Mouse (Mus musculus) MEL (cell line): Measurements from ENCODE around the gene Hcn3. TPM values are rescaled to one million over a fixed set of nuclear protein-coding genes. Genes with fewer than 3 reads are reported as not detected.

ENCODE experiments used
- DNase-seq: peaks from one replicate; pipeline ENCODE4 v3.0.0; 2011; ENCODE audit warnings: low read depth, low spot score
- H3K27ac ChIP-seq: 2 replicates; pipeline ENCODE4 v1.5.1; 2012; ENCODE audit warnings: low read depth, mild to moderate bottlenecking, control low read depth, low read length, moderate library complexity; ENCODE audit not compliant: control insufficient read depth
- H3K27me3 ChIP-seq, 2 experiments: fragments of 150-350 bp in 1 of 2; sonication (generic) in 1 of 2; 2 replicates each; pipeline ENCODE4 v1.6.1; 2012; ENCODE audit warnings: low read length in 2 of 2, mild to moderate bottlenecking in 2 of 2, improper control_type of control experiment in 1 of 2, moderate library complexity in 1 of 2; ENCODE audit not compliant: insufficient read depth in 2 of 2, control insufficient read depth in 1 of 2
- H3K36me3 ChIP-seq, 2 experiments: 2 replicates each; pipeline ENCODE4 v1.6.1; 2012 to 2014; ENCODE audit warnings: low read length in 2 of 2, improper control_type of control experiment in 1 of 2, inconsistent platforms in 1 of 2, mild to moderate bottlenecking in 1 of 2; ENCODE audit not compliant: insufficient read depth in 2 of 2, control insufficient read depth in 1 of 2
- H3K4me1 ChIP-seq, 2 experiments: fragments of 150-350 bp in 1 of 2; sonication (generic) in 1 of 2; 2 replicates each; pipeline ENCODE4 v1.6.1; 2012; ENCODE audit warnings: low read length in 2 of 2, improper control_type of control experiment in 1 of 2, mild to moderate bottlenecking in 1 of 2; ENCODE audit not compliant: insufficient read depth in 2 of 2, control insufficient read depth in 1 of 2
- H3K4me3 ChIP-seq, 2 experiments: fragments of 150-350 bp in 1 of 2; sonication (generic) in 1 of 2; 2 replicates each; pipeline ENCODE4 v1.5.1; 2012; ENCODE audit warnings: low read depth in 2 of 2, low read length in 2 of 2, mild to moderate bottlenecking in 2 of 2, moderate library complexity in 2 of 2, control low read depth in 1 of 2, improper control_type of control experiment in 1 of 2; ENCODE audit not compliant: control insufficient read depth in 1 of 2, insufficient read depth in 1 of 2
- H3K79me2 ChIP-seq: 2 replicates; pipeline ENCODE4 v1.6.1; 2012; ENCODE audit warnings: mild to moderate bottlenecking, low read length, moderate library complexity; ENCODE audit not compliant: control insufficient read depth, poor library complexity, insufficient read depth
- H3K9ac ChIP-seq: 2 replicates; pipeline ENCODE4 v1.6.1; 2012; ENCODE audit warnings: low read depth, mild to moderate bottlenecking, control low read depth, low read length, moderate library complexity; ENCODE audit not compliant: control insufficient read depth, poor library complexity, severe bottlenecking
- H3K9me3 ChIP-seq: fragments of 150-350 bp; sonication (generic); replicated peaks from 2 replicates; pipeline ENCODE4 v1.6.1; 2012; ENCODE audit warnings: mild to moderate bottlenecking, low read length, improper control_type of control experiment, moderate library complexity; ENCODE audit not compliant: insufficient read depth
- BHLHE40 ChIP-seq: IDR thresholded peaks from 2 replicates; pipeline ENCODE4 v1.6.1; 2012; ENCODE audit warnings: low read depth, mild to moderate bottlenecking, inconsistent platforms, low read length, improper control_type of control experiment, borderline replicate concordance
- CHD2 ChIP-seq: IDR thresholded peaks from 2 replicates; pipeline ENCODE4 v1.6.1; 2011; ENCODE audit warnings: low read length, improper control_type of control experiment
- CTCF ChIP-seq, 3 experiments: IDR thresholded peaks in 2 of 3; conservative IDR thresholded peaks in 1 of 3; 2 replicates each; pipeline ENCODE4 v1.5.1; 2011 to 2012; ENCODE audit warnings: low read length in 3 of 3, low read depth in 2 of 3, mild to moderate bottlenecking in 2 of 3, improper control_type of control experiment in 1 of 3, inconsistent platforms in 1 of 3, mixed read lengths in 1 of 3, moderate library complexity in 1 of 3; ENCODE audit not compliant: control insufficient read depth in 1 of 3, insufficient read depth in 1 of 3, poor library complexity in 1 of 3, severe bottlenecking in 1 of 3
- ELF1 ChIP-seq: IDR thresholded peaks from 2 replicates; pipeline ENCODE4 v1.6.1; 2014; ENCODE audit warnings: low read depth, mild to moderate bottlenecking, inconsistent platforms, low read length, improper control_type of control experiment, moderate library complexity
- EP300 ChIP-seq, 2 experiments: IDR thresholded peaks; 2 replicates each; pipeline ENCODE4 v1.6.1; 2011; ENCODE audit warnings: improper control_type of control experiment in 2 of 2, low read length in 2 of 2, low read depth in 1 of 2, mild to moderate bottlenecking in 1 of 2
- KAT2A ChIP-seq: conservative IDR thresholded peaks from 2 replicates; pipeline ENCODE4 v1.6.1; 2012; ENCODE audit warnings: low read depth, low read length, improper control_type of control experiment, inconsistent platforms
- MAFK ChIP-seq: IDR thresholded peaks from 2 replicates; pipeline ENCODE4 v1.6.1; 2011; ENCODE audit warnings: low read depth, mild to moderate bottlenecking, low read length, improper control_type of control experiment, borderline replicate concordance
- MAX ChIP-seq: IDR thresholded peaks from 2 replicates; pipeline ENCODE4 v1.6.1; 2011; ENCODE audit warnings: low read length, improper control_type of control experiment
- MXI1 ChIP-seq: IDR thresholded peaks from 2 replicates; pipeline ENCODE4 v1.6.1; 2011; ENCODE audit warnings: mild to moderate bottlenecking, low read depth, low read length, improper control_type of control experiment
- MYC ChIP-seq: IDR thresholded peaks from 2 replicates; pipeline ENCODE4 v1.6.1; 2011; ENCODE audit warnings: low read depth, mild to moderate bottlenecking, low read length, improper control_type of control experiment, moderate library complexity
- POLR2A ChIP-seq, 2 experiments: IDR thresholded peaks; 2 replicates each; pipeline ENCODE4 v1.6.1; 2011 to 2012; ENCODE audit warnings: low read length in 2 of 2, mild to moderate bottlenecking in 2 of 2, control low read depth in 1 of 2, improper control_type of control experiment in 1 of 2, low read depth in 1 of 2, moderate library complexity in 1 of 2; ENCODE audit not compliant: control insufficient read depth in 1 of 2, insufficient read depth in 1 of 2, poor library complexity in 1 of 2
- POLR2AphosphoS2 ChIP-seq: IDR thresholded peaks from 2 replicates; pipeline ENCODE4 v1.6.1; 2011; ENCODE audit warnings: low read length, improper control_type of control experiment
- RAD21 ChIP-seq: IDR thresholded peaks from 2 replicates; pipeline ENCODE4 v1.6.1; 2011; ENCODE audit warnings: mild to moderate bottlenecking, low read depth, low read length, improper control_type of control experiment
- USF1 ChIP-seq: IDR thresholded peaks from 2 replicates; pipeline ENCODE4 v1.6.1; 2014; ENCODE audit warnings: low read depth, mild to moderate bottlenecking, inconsistent platforms, low read length, improper control_type of control experiment, moderate library complexity
- ZKSCAN1 ChIP-seq: IDR thresholded peaks from 2 replicates; pipeline ENCODE4 v1.6.1; 2012; ENCODE audit warnings: low read depth, mild to moderate bottlenecking, inconsistent platforms, low read length, improper control_type of control experiment, moderate library complexity
- ZMIZ1 ChIP-seq: IDR thresholded peaks from 2 replicates; pipeline ENCODE4 v1.6.1; 2012; ENCODE audit warnings: low read depth, mild to moderate bottlenecking, inconsistent platforms, low read length, improper control_type of control experiment, moderate library complexity
- ZNF384 ChIP-seq: IDR thresholded peaks from 2 replicates; pipeline ENCODE4 v1.6.1; 2012; ENCODE audit warnings: low read depth, mild to moderate bottlenecking, inconsistent platforms, low read length, improper control_type of control experiment
- polyA plus RNA-seq, 2 experiments: library from polyadenylated mRNA; stranded (reverse) in 1 of 2; unstranded in 1 of 2; fragments of >175 nt in 1 of 2; fragments of >200 nt in 1 of 2; gene quantifications; 2 replicates each; pipeline versions ENCODE4 v1.2.1 to v1.2.4; 2012; ENCODE audit warnings: low replicate concordance in 2 of 2, low read depth in 1 of 2; ENCODE audit not compliant: insufficient read length in 2 of 2, insufficient read depth in 1 of 2, missing spikeins in 1 of 2
- total RNA-seq: library from RNA; depleted of rRNA; stranded (reverse); fragments of 300-350 nt; gene quantifications from 2 replicates; pipeline ENCODE4 v1.2.3, GENCODE M21; 2012

Hcn3 gene
- total and polyA plus RNA-seq, 3 experiments, result 4.0 to 7.4 TPM; not detected in 1

- Histone ChIP-seq H3K9ac (no peak overlapping the region), H3K79me2 (no peaks in the 10 kb centered on the region), H3K36me3 (peaks cover 4 to 10% of the 10 kb centered on the region in 2 experiments; a peak in 3 of 4 replicates), H3K4me1 (peaks cover 0 to 8% of the 10 kb centered on the region in 2 experiments; a peak in 2 of 4 replicates), H3K9me3 (no peaks in the 10 kb centered on the region), H3K4me3 (no peak overlapping the region), H3K27me3 (no peaks in the 10 kb centered on the region), H3K27ac (no peak overlapping the region)
- TF ChIP-seq MXI1 (no peak), MAFK (no peak), ZNF384 (no peak), RAD21 (no peak), MAX (no peak), EP300 (IDR thresholded peaks at IDR 0.05; ENCODE audit: low read depth in 1 of 2, low read length in 2 of 2) (no peak), ZMIZ1 (no peak; the same call in 1 of the 2 replicates), MYC (no peak), POLR2A (IDR thresholded peaks at IDR 0.05; ENCODE audit: control insufficient read depth in 1 of 2, insufficient read depth in 1 of 2, low read depth in 1 of 2, low read length in 2 of 2, poor library complexity in 1 of 2) (no peak; a peak in 1 of 4 replicates), BHLHE40 (no peak), CTCF (IDR thresholded peaks at IDR 0.05 in 2 of 3, conservative IDR thresholded peaks at IDR 0.05 in 1 of 3; ENCODE audit: control insufficient read depth in 1 of 3, insufficient read depth in 1 of 3, low read depth in 2 of 3, low read length in 3 of 3, poor library complexity in 1 of 3, severe bottlenecking in 1 of 3) (no peak), POLR2AphosphoS2 (no peak), KAT2A (no peak), ZKSCAN1 (no peak), USF1 (no peak)
- no peak for DNase-seq
Measured at GRCm38 (mm10) chr3:89148567-89148966, 11.4 kb downstream of the Hcn3 start.

DNA sequence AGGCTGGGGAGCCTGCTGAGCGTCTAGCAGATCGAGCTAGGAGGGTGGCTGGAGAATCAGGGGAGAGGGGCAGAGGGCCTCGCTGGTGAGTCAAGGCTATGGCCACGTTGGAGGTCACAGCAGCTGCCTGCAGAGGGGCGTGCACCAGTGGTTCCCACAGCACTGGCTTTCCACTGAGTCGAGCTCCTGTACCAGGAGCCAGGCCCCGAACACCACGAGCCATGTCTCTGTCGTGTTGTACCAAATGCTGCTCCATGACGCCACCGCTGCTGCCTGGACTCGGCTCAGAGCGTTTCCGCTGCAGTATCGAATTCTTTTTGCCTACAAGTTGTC, 12.1 kb downstream of the Hcn3 start:
- TF ChIP-seq CTCF (IDR thresholded peaks at IDR 0.05 in 2 of 3, conservative IDR thresholded peaks at IDR 0.05 in 1 of 3; ENCODE audit: control insufficient read depth in 1 of 3, insufficient read depth in 1 of 3, low read depth in 2 of 3, low read length in 3 of 3, poor library complexity in 1 of 3, severe bottlenecking in 1 of 3), result no peak
- no peak for TF ChIP-seq CHD2
- TF ChIP-seq ELF1, result no peak
- TF ChIP-seq ZMIZ1, result 0 out of 2 replicates have a peak, but pooled peaks have one; percentile 0
- TF ChIP-seq MAX, result no peak
- DNase-seq, result no peak
- no peaks in the 10 kb centered on the region for H3K27me3 ChIP-seq
- no peaks in the 10 kb centered on the region for H3K9me3 ChIP-seq
- peaks cover 0 to 8% of the 10 kb centered on the region in 2 experiments; a peak in 2 of 4 replicates for H3K4me1 ChIP-seq
- peaks cover 4 to 10% of the 10 kb centered on the region in 2 experiments; a peak in 3 of 4 replicates for H3K36me3 ChIP-seq
- H3K27ac ChIP-seq, result no peak overlapping the region
- H3K79me2 ChIP-seq, result no peaks in the 10 kb centered on the region
- no peak overlapping the region for H3K9ac ChIP-seq
- H3K4me3 ChIP-seq, result no peak overlapping the region
